Mouse (Mus musculus): Measurements from ENCODE around the gene Col6a4. TPM values are rescaled to one million over a fixed set of nuclear protein-coding genes. Genes with fewer than 3 reads are reported as not detected.

The Col6a4 gene
- polyA plus RNA-seq, 1 experiment = 2.1 TPM

- DNase-seq (ENCODE audit: low read depth) = no peak
- TF ChIP-seq POLR2A (IDR thresholded peaks at IDR 0.05; ENCODE audit: borderline replicate concordance, extremely low read depth, insufficient read depth, insufficient read length, poor library complexity, severe bottlenecking) (no peak), CTCF (IDR thresholded peaks at IDR 0.05; ENCODE audit: borderline replicate concordance, extremely low read depth, insufficient read depth, insufficient read length) (no peak)
Observed at GRCm38 (mm10) chr9:106071651-106072050, 24.9 kb downstream of the Col6a4 start.

GRCm38 (mm10) chr9:106053446-106053845 lies 43.1 kb downstream of the Col6a4 start:
- no peak for TF ChIP-seq CTCF (IDR thresholded peaks at IDR 0.05; ENCODE audit: borderline replicate concordance, extremely low read depth, insufficient read depth, insufficient read length)
- TF ChIP-seq POLR2A (IDR thresholded peaks at IDR 0.05; ENCODE audit: borderline replicate concordance, extremely low read depth, insufficient read depth, insufficient read length, poor library complexity, severe bottlenecking) = no peak
- no peak for DNase-seq (ENCODE audit: low read depth)

- TF ChIP-seq CTCF (IDR thresholded peaks at IDR 0.05; ENCODE audit: borderline replicate concordance, extremely low read depth, insufficient read depth, insufficient read length) (no peak), POLR2A (IDR thresholded peaks at IDR 0.05; ENCODE audit: borderline replicate concordance, extremely low read depth, insufficient read depth, insufficient read length, poor library complexity, severe bottlenecking) (no peak)
- DNase-seq (ENCODE audit: low read depth) = peak; percentile 39
Observed at GRCm38 (mm10) chr9:106043921-106044503, 52.6 kb downstream of the Col6a4 start.

- peak; percentile 15 for DNase-seq (ENCODE audit: low read depth)
- TF ChIP-seq CTCF (IDR thresholded peaks at IDR 0.05; ENCODE audit: borderline replicate concordance, extremely low read depth, insufficient read depth, insufficient read length) = no peak
- TF ChIP-seq POLR2A (IDR thresholded peaks at IDR 0.05; ENCODE audit: borderline replicate concordance, extremely low read depth, insufficient read depth, insufficient read length, poor library complexity, severe bottlenecking) = no peak
Observed at GRCm38 (mm10) chr9:106039915-106040659, 56.5 kb downstream of the Col6a4 start.

- DNase-seq (ENCODE audit: low read depth) = no peak
- TF ChIP-seq POLR2A (IDR thresholded peaks at IDR 0.05; ENCODE audit: borderline replicate concordance, extremely low read depth, insufficient read depth, insufficient read length, poor library complexity, severe bottlenecking) (no peak), CTCF (IDR thresholded peaks at IDR 0.05; ENCODE audit: borderline replicate concordance, extremely low read depth, insufficient read depth, insufficient read length) (no peak)
Observed at GRCm38 (mm10) chr9:106039276-106039675, 57.3 kb downstream of the Col6a4 start.

- TF ChIP-seq POLR2A (IDR thresholded peaks at IDR 0.05; ENCODE audit: borderline replicate concordance, extremely low read depth, insufficient read depth, insufficient read length, poor library complexity, severe bottlenecking) = no peak
- TF ChIP-seq CTCF (IDR thresholded peaks at IDR 0.05; ENCODE audit: borderline replicate concordance, extremely low read depth, insufficient read depth, insufficient read length) = peak; percentile 62; the same call in 1 of the 2 replicates
- DNase-seq (ENCODE audit: low read depth) = peak; percentile 87
Observed at GRCm38 (mm10) chr9:106038865-106039264, 57.7 kb downstream of the Col6a4 start.

- no peak for TF ChIP-seq POLR2A (IDR thresholded peaks at IDR 0.05; ENCODE audit: borderline replicate concordance, extremely low read depth, insufficient read depth, insufficient read length, poor library complexity, severe bottlenecking)
- TF ChIP-seq CTCF (IDR thresholded peaks at IDR 0.05; ENCODE audit: borderline replicate concordance, extremely low read depth, insufficient read depth, insufficient read length) = no peak
- DNase-seq (ENCODE audit: low read depth) = no peak
Observed at GRCm38 (mm10) chr9:106015666-106016065, 80.9 kb downstream of the Col6a4 start.

GRCm38 (mm10) chr9:106013139-106013538 lies 83.4 kb downstream of the Col6a4 start:
- no peak for DNase-seq (ENCODE audit: low read depth)
- TF ChIP-seq CTCF (IDR thresholded peaks at IDR 0.05; ENCODE audit: borderline replicate concordance, extremely low read depth, insufficient read depth, insufficient read length) = no peak
- TF ChIP-seq POLR2A (IDR thresholded peaks at IDR 0.05; ENCODE audit: borderline replicate concordance, extremely low read depth, insufficient read depth, insufficient read length, poor library complexity, severe bottlenecking) = no peak

- no peak for TF ChIP-seq CTCF (IDR thresholded peaks at IDR 0.05; ENCODE audit: borderline replicate concordance, extremely low read depth, insufficient read depth, insufficient read length)
- peak; percentile 24 for DNase-seq (ENCODE audit: low read depth)
Observed at GRCm38 (mm10) chr9:105997955-105998354, 98.6 kb downstream of the Col6a4 start.

- peak; percentile 8 for DNase-seq (ENCODE audit: low read depth)
- no peak for TF ChIP-seq CTCF (IDR thresholded peaks at IDR 0.05; ENCODE audit: borderline replicate concordance, extremely low read depth, insufficient read depth, insufficient read length)
Observed at GRCm38 (mm10) chr9:105992425-105992824, 104.2 kb downstream of the Col6a4 start.

GRCm38 (mm10) chr9:105990099-105990498 lies 106.5 kb downstream of the Col6a4 start:
- TF ChIP-seq CTCF (IDR thresholded peaks at IDR 0.05; ENCODE audit: borderline replicate concordance, extremely low read depth, insufficient read depth, insufficient read length) = no peak
- no peak for TF ChIP-seq POLR2A (IDR thresholded peaks at IDR 0.05; ENCODE audit: borderline replicate concordance, extremely low read depth, insufficient read depth, insufficient read length, poor library complexity, severe bottlenecking)
- DNase-seq (ENCODE audit: low read depth) = no peak

- TF ChIP-seq POLR2A (IDR thresholded peaks at IDR 0.05; ENCODE audit: borderline replicate concordance, extremely low read depth, insufficient read depth, insufficient read length, poor library complexity, severe bottlenecking) = no peak
- TF ChIP-seq CTCF (IDR thresholded peaks at IDR 0.05; ENCODE audit: borderline replicate concordance, extremely low read depth, insufficient read depth, insufficient read length) = no peak
Observed at GRCm38 (mm10) chr9:105989468-105989867, 107.1 kb downstream of the Col6a4 start.

More at GRCm38 (mm10) chr9:105989468-105989867, 107.1 kb downstream of the Col6a4 start:
- DNase-seq (ENCODE audit: low read depth) = peak; percentile 35

All from brain, embryonic 14.5 days (tissue).